Mouse (Mus musculus) kidney, adult 11 months (tissue): Measurements from ENCODE around the gene Pank1.

ENCODE experiments used
- DNase-seq: peaks from one replicate; pipeline ENCODE4 v3.0.0; 2022

The Pank1 gene

GRCm38 (mm10) chr19:34878603-34879541 lies at the start of gene Pank1:
Gene Pank1 (minus strand): TSS chr19:34879455.
- peak; percentile 91 for DNase-seq

- no peak for DNase-seq
Observed at GRCm38 (mm10) chr19:34922603-34922963, 43.3 kb upstream of the Pank1 start.

GRCm38 (mm10) chr19:34921652-34922602 lies 42.7 kb upstream of the Pank1 start, which contains the start of gene Kif20b:
Gene Kif20b (plus strand): TSS chr19:34922361.
- peak; percentile 85 for DNase-seq

GRCm38 (mm10) chr19:34921253-34921651 lies 42.0 kb upstream of the Pank1 start:
- DNase-seq: no peak

GRCm38 (mm10) chr19:34920531-34920930 lies 41.3 kb upstream of the Pank1 start:
- DNase-seq: no peak

GRCm38 (mm10) chr19:34920066-34920465 lies 40.8 kb upstream of the Pank1 start:
- DNase-seq: peak; percentile 24

- DNase-seq: no peak
Observed at GRCm38 (mm10) chr19:34912366-34912765, 33.1 kb upstream of the Pank1 start.

- no peak for DNase-seq
Observed at GRCm38 (mm10) chr19:34906772-34907171, 27.5 kb upstream of the Pank1 start.

- DNase-seq: no peak
Observed at GRCm38 (mm10) chr19:34905424-34905823, 26.2 kb upstream of the Pank1 start.

GRCm38 (mm10) chr19:34904032-34904431 lies 24.8 kb upstream of the Pank1 start:
- no peak for DNase-seq

- DNase-seq: no peak
Observed at GRCm38 (mm10) chr19:34901735-34902134, 22.5 kb upstream of the Pank1 start.

GRCm38 (mm10) chr19:34901266-34901665 lies 22.0 kb upstream of the Pank1 start:
- no peak for DNase-seq

- DNase-seq: no peak
Observed at GRCm38 (mm10) chr19:34898941-34899340, 19.7 kb upstream of the Pank1 start.

- DNase-seq: no peak
Observed at GRCm38 (mm10) chr19:34897082-34897965, 18.1 kb upstream of the Pank1 start.

GRCm38 (mm10) chr19:34895082-34895481 lies 15.8 kb upstream of the Pank1 start:
- DNase-seq: no peak

- DNase-seq: no peak
Observed at GRCm38 (mm10) chr19:34891590-34891989, 12.3 kb upstream of the Pank1 start.

GRCm38 (mm10) chr19:34890981-34891380 lies 11.7 kb upstream of the Pank1 start:
- DNase-seq: no peak

- DNase-seq: no peak
Observed at GRCm38 (mm10) chr19:34886324-34886723, 7.1 kb upstream of the Pank1 start.

- no peak for DNase-seq
Observed at GRCm38 (mm10) chr19:34883526-34884224, 4.4 kb upstream of the Pank1 start.

GRCm38 (mm10) chr19:34882443-34882842 lies 3.2 kb upstream of the Pank1 start:
- no peak for DNase-seq

GRCm38 (mm10) chr19:34881160-34881559 lies 1.9 kb upstream of the Pank1 start:
- DNase-seq: peak; percentile 43

- DNase-seq: no peak
Observed at GRCm38 (mm10) chr19:34879624-34880023, 369 bp upstream of the Pank1 start.
